Mouse (Mus musculus): ENCODE data around the gene Fam196b.

DNA sequence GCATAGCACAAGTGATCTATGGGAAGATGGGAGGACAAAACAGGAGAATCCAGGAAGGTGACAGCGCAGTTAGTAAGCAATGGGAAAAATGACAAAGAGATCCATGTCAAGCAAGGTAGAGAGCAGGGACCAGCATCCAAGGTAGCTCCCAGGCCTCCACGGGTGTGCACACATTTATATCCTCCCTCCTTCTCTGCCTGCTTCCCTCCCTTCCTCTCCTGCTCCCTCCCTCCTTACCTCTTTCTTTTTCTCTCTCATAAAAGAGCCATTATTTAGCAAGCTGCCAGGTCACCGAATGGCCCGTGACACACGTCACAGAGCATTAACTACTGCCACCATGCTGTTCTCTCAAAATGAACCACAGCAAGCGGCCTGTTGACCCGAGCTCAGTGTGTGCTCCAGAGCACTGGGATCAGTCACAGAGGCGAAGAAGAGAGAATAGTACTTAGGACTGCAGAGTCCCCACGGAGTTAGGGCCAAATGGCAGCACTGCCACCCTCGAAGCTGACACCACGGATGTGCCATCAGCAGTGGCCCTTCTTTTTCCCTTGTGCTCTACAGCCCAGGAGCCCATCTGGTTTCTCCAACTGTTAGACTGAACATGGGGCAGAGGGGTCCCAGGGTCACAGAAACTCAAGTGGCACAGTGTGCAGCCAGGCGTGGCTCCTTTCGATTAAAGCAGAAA is 30.4 kb upstream of the Fam196b start:
- TF ChIP-seq CTCF (IDR thresholded peaks at IDR 0.05; ENCODE audit: low read depth) (no peak), EP300 (IDR thresholded peaks at IDR 0.05; ENCODE audit: low read depth) (no peak)
